Mouse (Mus musculus) small intestine, adult 2 months (tissue): Measurements from ENCODE around the gene Tenm3.

Experiments
- CTCF ChIP-seq: fragments of 200-500 bp; IDR thresholded peaks from 2 replicates; pipeline ENCODE4 v1.5.1; 2012; ENCODE audit warnings: low read depth, mild to moderate bottlenecking, control low read depth, inconsistent platforms, low read length, moderate library complexity, mixed read lengths; ENCODE audit not compliant: insufficient replicate concordance, insufficient read length; ENCODE audit errors: extremely low read depth
- POLR2A ChIP-seq: fragments of 200-500 bp; IDR thresholded peaks from 2 replicates; pipeline ENCODE4 v1.6.1; 2012; ENCODE audit warnings: low read depth, mild to moderate bottlenecking, control low read depth, inconsistent platforms, low read length, moderate library complexity

DNA sequence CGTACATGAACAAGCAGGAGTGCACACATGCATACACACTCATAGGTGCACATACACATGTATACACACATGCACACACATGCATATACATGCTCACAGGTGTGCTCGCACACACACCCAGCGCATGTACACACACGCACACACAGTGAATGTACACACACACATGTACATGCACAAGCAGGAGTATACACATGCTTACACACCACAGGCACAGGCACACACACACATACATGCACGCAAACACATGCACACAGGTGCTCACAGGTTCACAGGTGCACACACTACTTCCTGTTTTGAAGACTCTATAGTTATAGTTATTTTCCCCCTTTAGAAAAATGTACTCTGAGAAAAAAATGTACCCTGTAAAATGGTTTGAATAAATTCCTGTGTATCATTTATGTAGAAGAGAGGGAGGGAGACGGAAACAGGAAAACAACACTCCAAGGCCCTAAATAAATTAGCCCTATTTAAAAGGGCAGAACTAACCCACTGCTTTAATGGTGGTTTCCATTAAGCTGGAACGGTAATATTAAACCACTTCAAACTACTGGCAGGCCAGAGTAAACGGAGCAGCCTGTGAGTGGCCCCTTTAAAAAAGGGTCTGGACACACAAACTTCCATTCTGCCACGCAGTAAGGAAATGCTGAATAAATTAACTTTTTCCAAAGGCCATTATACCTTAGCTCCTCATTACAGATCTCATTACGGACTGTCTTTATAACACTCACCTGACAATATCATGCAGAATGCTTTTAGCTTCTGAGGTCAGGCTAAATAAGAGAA lies 335.8 kb downstream of the Tenm3 start:
- TF ChIP-seq CTCF (no peak), POLR2A (no peak)
